Mouse (Mus musculus) cerebellum, adult 2 months (tissue): ENCODE measurements around the gene Gm20547. TPM values are rescaled to one million over a fixed set of nuclear protein-coding genes. Genes with fewer than 3 reads are reported as not detected.
"Not testable (repeated sequence)": the region's sequence is repeated elsewhere in the genome, so short reads cannot be mapped to it uniquely, and the experiment has no call there.

Experiments used
- DNase-seq, 2 experiments: peaks; one replicate each; pipeline ENCODE4 v3.0.0; 2021
- H3K27ac ChIP-seq: fragments of 200-500 bp; 2 replicates; pipeline ENCODE4 v1.5.1; 2012; ENCODE audit warnings: low read length, control low read depth, inconsistent platforms; ENCODE audit not compliant: insufficient read depth
- H3K27me3 ChIP-seq: fragments of 200-500 bp; 2 replicates; pipeline ENCODE4 v1.6.1; 2012; ENCODE audit warnings: inconsistent platforms, mild to moderate bottlenecking, low read length, moderate library complexity; ENCODE audit not compliant: control insufficient read depth, insufficient read depth
- H3K4me1 ChIP-seq: fragments of 200-500 bp; 2 replicates; pipeline ENCODE4 v1.6.1; 2011; ENCODE audit warnings: low read length; ENCODE audit not compliant: control insufficient read depth, insufficient read depth
- H3K4me3 ChIP-seq: fragments of 200-500 bp; replicated peaks from 2 replicates; pipeline ENCODE3; 2011; ENCODE audit warnings: mild to moderate bottlenecking, low read depth, low read length, control low read depth; ENCODE audit not compliant: insufficient read depth
- CTCF ChIP-seq: fragments of 200-500 bp; IDR thresholded peaks from 2 replicates; pipeline ENCODE4 v1.5.1; 2011; ENCODE audit warnings: low read depth, mild to moderate bottlenecking, control low read depth, low read length, moderate library complexity, borderline replicate concordance; ENCODE audit not compliant: insufficient read depth
- POLR2A ChIP-seq: fragments of 200-500 bp; IDR thresholded peaks from 2 replicates; pipeline ENCODE4 v1.6.1; 2011; ENCODE audit warnings: low read length, control low read depth, borderline replicate concordance; ENCODE audit not compliant: insufficient read depth
- WGBS: fragments of 180-500 bp; shearing (Covaris S2); methylation state at CpG from one replicate; pipeline ENCODE4 v1.1.7; 2018; 5-methylcytosine and 5-hydroxymethylcytosine counted together
- polyA plus RNA-seq: library from polyadenylated mRNA; depleted of rRNA; stranded (reverse); fragments of >200 nt; gene quantifications from 2 replicates; pipeline ENCODE4 v1.2.3, GENCODE M21; 2012

The Gm20547 gene
- polyA plus RNA-seq, 1 experiment, result 0.08 TPM

GRCm38 (mm10) chr17:34840736-34841307 lies 41.0 kb downstream of the Gm20547 start:
- peaks cover 12% of the 10 kb centered on the region; the same call in 1 of the 2 replicates for H3K4me1 ChIP-seq
- no peak overlapping the region for H3K4me3 ChIP-seq
- TF ChIP-seq POLR2A, result no peak
- TF ChIP-seq CTCF, result no peak
- no peak overlapping the region for H3K27ac ChIP-seq
- WGBS, result 75% methylated on average over 6 of the region's 6 CpGs
- no peaks in the 10 kb centered on the region for H3K27me3 ChIP-seq
- no peak for DNase-seq

- peaks cover 13% of the 10 kb centered on the region; the same call in 1 of the 2 replicates for H3K4me1 ChIP-seq
- TF ChIP-seq POLR2A, result no peak
- no peak for TF ChIP-seq CTCF
- DNase-seq, result no peak
- no peaks in the 10 kb centered on the region for H3K27me3 ChIP-seq
- no peak overlapping the region for H3K4me3 ChIP-seq
- WGBS, result 82% methylated on average over 7 of the region's 7 CpGs
- no peak overlapping the region for H3K27ac ChIP-seq
Observed at GRCm38 (mm10) chr17:34838785-34839184, 43.1 kb downstream of the Gm20547 start.

GRCm38 (mm10) chr17:34837464-34838324 lies 44.1 kb downstream of the Gm20547 start:
- Histone ChIP-seq H3K27ac (peak overlapping the region; percentile 33; the same call in 1 of the 2 replicates), H3K4me1 (peaks cover 13% of the 10 kb centered on the region; the same call in 1 of the 2 replicates), H3K4me3 (peak overlapping the region; percentile 98), H3K27me3 (no peaks in the 10 kb centered on the region)
- TF ChIP-seq CTCF (no peak), POLR2A (no peak)
- DNase-seq, result peak in 1 of 2 experiments; percentile 38
- WGBS, result 25% methylated on average over 43 of the region's 43 CpGs

- WGBS, result under 1% methylated on average over 40 of the region's 40 CpGs
- peak within 1 kb of the TSS; percentile 98 for H3K4me3 ChIP-seq
Observed at GRCm38 (mm10) chr17:34836856-34837221, 45.0 kb downstream of the Gm20547 start, which contains the start of the genes Stk19 and Dxo. Stk19 (minus strand) TSS chr17:34836945. Dxo (plus strand) TSS chr17:34837019.

GRCm38 (mm10) chr17:34836155-34836855 lies 45.5 kb downstream of the Gm20547 start:
- WGBS, result 2% methylated on average over 48 of the region's 48 CpGs
- no peak for DNase-seq
- H3K27me3 ChIP-seq, result no peaks in the 10 kb centered on the region
- H3K4me1 ChIP-seq, result peaks cover 13% of the 10 kb centered on the region; the same call in 1 of the 2 replicates
- peak overlapping the region; percentile 98 for H3K4me3 ChIP-seq
- TF ChIP-seq POLR2A (no peak), CTCF (no peak)
- H3K27ac ChIP-seq, result 0 out of 2 replicates have a peak overlapping the region, but pooled peaks have one; percentile 6

More at GRCm38 (mm10) chr17:34836856-34837221, 45.0 kb downstream of the Gm20547 start, which contains the start of the genes Stk19 and Dxo:
- H3K27ac ChIP-seq, result peak within 1 kb of the TSS; percentile 33; the same call in 1 of the 2 replicates
- TF ChIP-seq POLR2A (peak; percentile 85), CTCF (no peak)
- DNase-seq, result peak; percentile 96 to 98
- H3K27me3 ChIP-seq, result no peaks in the 10 kb centered on the region
- H3K4me1 ChIP-seq, result peaks cover 13% of the 10 kb centered on the region; the same call in 1 of the 2 replicates

DNA sequence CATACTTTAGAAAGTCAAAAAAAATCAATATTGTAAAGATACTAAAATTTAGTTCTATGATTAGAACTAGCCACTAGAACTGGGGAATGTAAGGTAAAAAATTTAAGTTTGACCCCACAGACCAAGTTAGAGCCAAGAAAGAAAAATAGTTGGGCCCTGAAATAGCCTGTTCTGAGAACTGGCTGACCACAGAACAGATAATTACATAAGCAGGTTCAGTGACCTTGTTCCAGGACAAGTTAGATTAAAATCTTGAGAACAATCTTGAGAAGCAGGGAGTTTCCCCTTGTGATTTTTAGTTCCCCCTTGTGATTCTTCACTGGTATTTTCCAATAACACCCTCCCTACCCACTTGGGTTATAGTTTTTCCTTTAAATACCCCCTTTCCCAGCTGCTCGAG lies 51.1 kb downstream of the Gm20547 start:
- 94% methylated on average over 1 of the region's 1 CpGs for WGBS
- not testable (repeated sequence) for H3K27ac ChIP-seq, H3K27me3 ChIP-seq, DNase-seq, H3K4me3 ChIP-seq, H3K4me1 ChIP-seq

GRCm38 (mm10) chr17:34814818-34815370 lies 66.9 kb downstream of the Gm20547 start:
- Histone ChIP-seq H3K27me3 (no peaks in the 10 kb centered on the region), H3K4me3 (no peak overlapping the region), H3K4me1 (no peaks in the 10 kb centered on the region), H3K27ac (no peak overlapping the region)
- DNase-seq, result no peak
- WGBS, result 71% methylated on average over 7 of the region's 7 CpGs
- TF ChIP-seq CTCF (no peak), POLR2A (no peak)
